Mouse (Mus musculus) heart, embryonic 11.5 days (tissue): ENCODE data around the gene Slc50a1. TPM values are rescaled to one million over a fixed set of nuclear protein-coding genes. Genes with fewer than 3 reads are reported as not detected.

Experiments used
- ATAC-seq: fragments of 200-750 bp; cut with Nextera tagmentation; replicated peaks from 2 replicates; pipeline ENCODE4 v1.8.0; 2017; ENCODE audit warnings: moderate library complexity; ENCODE audit not compliant: insufficient number of reproducible peaks, low FRiP score, low TSS enrichment
- H3K27ac ChIP-seq: fragments of 300-500 bp; sonication (generic); 2 replicates; pipeline ENCODE4 v1.5.1; 2014; ENCODE audit warnings: mild to moderate bottlenecking, low read depth, low read length
- H3K27me3 ChIP-seq: fragments of 300-500 bp; sonication (generic); 2 replicates; pipeline ENCODE4 v1.6.1; 2014; ENCODE audit warnings: mild to moderate bottlenecking, low read length, mixed read lengths; ENCODE audit not compliant: control insufficient read depth, insufficient read depth
- H3K36me3 ChIP-seq: fragments of 300-500 bp; sonication (generic); 2 replicates; pipeline ENCODE4 v1.6.1; 2014; ENCODE audit warnings: mild to moderate bottlenecking, low read length, moderate library complexity, mixed read lengths; ENCODE audit not compliant: control insufficient read depth, insufficient read depth
- H3K4me1 ChIP-seq: fragments of 300-500 bp; sonication (generic); 2 replicates; pipeline ENCODE4 v1.6.1; 2014; ENCODE audit warnings: low read length; ENCODE audit not compliant: control insufficient read depth, insufficient read depth
- H3K4me2 ChIP-seq: fragments of 300-500 bp; sonication (generic); 2 replicates; pipeline ENCODE4 v1.6.1; 2014; ENCODE audit warnings: mild to moderate bottlenecking, moderate library complexity
- H3K4me3 ChIP-seq: fragments of 300-500 bp; sonication (generic); 2 replicates; pipeline ENCODE4 v1.5.1; 2014; ENCODE audit warnings: low read depth, low read length
- H3K9ac ChIP-seq: fragments of 300-500 bp; sonication (generic); 2 replicates; pipeline ENCODE4 v1.6.1; 2014; ENCODE audit warnings: mild to moderate bottlenecking, low read depth, low read length, moderate library complexity
- H3K9me3 ChIP-seq: fragments of 300-500 bp; sonication (generic); replicated peaks from 2 replicates; pipeline ENCODE4 v1.6.1; 2016; ENCODE audit warnings: low read length; ENCODE audit not compliant: control insufficient read depth
- WGBS: fragments of 180-500 bp; shearing (Covaris S2); extraction: QIAGEN DNeasy Blood & Tissue Kit; methylation state at CpG from one replicate; pipeline ENCODE4 v1.1.7; 2014; ENCODE audit not compliant: insufficient replicate concordance; 5-methylcytosine and 5-hydroxymethylcytosine counted together
- microRNA counts: library from miRNA; unstranded; fragments of <30 nt; microRNA quantifications from one replicate; lab custom pipeline; 2015
- microRNA-seq: library from miRNA; unstranded; fragments of <30 nt; microRNA quantifications from one replicate; pipeline ENCODE4, GENCODE M21; 2016; ENCODE audit warnings: borderline number of aligned reads
- polyA plus RNA-seq: library from polyadenylated mRNA; unstranded; fragments of >200 nt; fragmentation: Nextera tagmentation; extraction: Ambion mirVana; gene quantifications from 2 replicates; pipeline ENCODE4 v1.2.1, GENCODE M21; 2014

The Slc50a1 gene
- polyA plus RNA-seq, 1 experiment from 2014 or later, result 40.9 TPM

- Histone ChIP-seq H3K9ac (no peak overlapping the region), H3K9me3 (no peaks in the 10 kb centered on the region), H3K4me1 (peaks cover 9% of the 10 kb centered on the region; the same call in 1 of the 2 replicates), H3K27ac (no peak overlapping the region), H3K4me3 (no peak overlapping the region), H3K27me3 (peaks cover 25% of the 10 kb centered on the region), H3K36me3 (no peaks in the 10 kb centered on the region), H3K4me2 (no peak overlapping the region)
- WGBS, result 73% methylated on average over 11 of the region's 11 CpGs
- ATAC-seq, result no peak
These were observed 45.6 kb downstream of the Slc50a1 start for GRCm38 (mm10) chr3:89224796-89225195.

- Histone ChIP-seq H3K4me1 (0 out of 2 replicates have a peak, but pooled peaks cover 4% of the 10 kb centered on the region), H3K27ac (no peak overlapping the region), H3K9me3 (no peaks in the 10 kb centered on the region), H3K4me3 (no peak overlapping the region), H3K9ac (no peak overlapping the region), H3K36me3 (no peaks in the 10 kb centered on the region), H3K27me3 (peaks cover 13% of the 10 kb centered on the region), H3K4me2 (no peak overlapping the region)
- WGBS, result 78% methylated on average over 5 of the region's 5 CpGs
- ATAC-seq, result no peak
These were observed 49.2 kb downstream of the Slc50a1 start for GRCm38 (mm10) chr3:89221167-89221566.

GRCm38 (mm10) chr3:89219546-89219945 lies 50.8 kb downstream of the Slc50a1 start:
- H3K27me3 ChIP-seq, result no peaks in the 10 kb centered on the region
- ATAC-seq, result no peak
- no peaks in the 10 kb centered on the region for H3K36me3 ChIP-seq
- peaks cover 19% of the 10 kb centered on the region for H3K4me1 ChIP-seq
- H3K27ac ChIP-seq, result no peak overlapping the region
- 25% methylated on average over 8 of the region's 8 CpGs for WGBS
- H3K9me3 ChIP-seq, result no peaks in the 10 kb centered on the region
- no peak overlapping the region for H3K4me2 ChIP-seq
- no peak overlapping the region for H3K9ac ChIP-seq
- H3K4me3 ChIP-seq, result no peak overlapping the region

- H3K27me3 ChIP-seq, result no peaks in the 10 kb centered on the region
- H3K4me1 ChIP-seq, result peaks cover 20% of the 10 kb centered on the region
- H3K27ac ChIP-seq, result no peak overlapping the region
- no peaks in the 10 kb centered on the region for H3K36me3 ChIP-seq
- no peaks in the 10 kb centered on the region for H3K9me3 ChIP-seq
- no peak overlapping the region for H3K4me2 ChIP-seq
- no peak overlapping the region for H3K4me3 ChIP-seq
- no peak for ATAC-seq
- 79% methylated on average over 1 of the region's 1 CpGs for WGBS
- H3K9ac ChIP-seq, result no peak overlapping the region
These were observed 52.1 kb downstream of the Slc50a1 start for GRCm38 (mm10) chr3:89218271-89218670.

MicroRNAs within 50 kb of the gene (microRNA counts, 519-probe panel; counts per million panel counts)
- microRNA mmu-miR-92b (lab: Ali Mortazavi, UCI), result 32.2 counts per million

Small RNA genes lying within 50 kb of the gene (microRNA-seq; reads per million reads assigned to microRNA genes)
- gene Mir92b, result 219 reads per million, percentile 71 among the genes with 10 or more reads in this experiment

Other genes with a start within 250 kb of the Slc50a1 start
- gene Rusc1, start 177.3 kb downstream of the Slc50a1 start, polyA plus RNA-seq, result 7.9 TPM in 2 replicates
- not detected in 2 replicates for gene Gm43738, start 169.5 kb downstream of the Slc50a1 start, polyA plus RNA-seq
- gene Fdps, start 168.6 kb downstream of the Slc50a1 start, polyA plus RNA-seq, result 165 and 178 TPM in 2 replicates
- gene Pklr, start 134.4 kb downstream of the Slc50a1 start, polyA plus RNA-seq, result 5.9 and 8.7 TPM in 2 replicates
- 0.13 and 0.58 TPM in 2 replicates for gene Hcn3, start 110.4 kb downstream of the Slc50a1 start, polyA plus RNA-seq
- gene Clk2, start 105.8 kb downstream of the Slc50a1 start, polyA plus RNA-seq, result 18.7 and 20.1 TPM in 2 replicates
- gene Scamp3, start 93.1 kb downstream of the Slc50a1 start, polyA plus RNA-seq, result 82.8 and 88.3 TPM in 2 replicates
- 11.9 and 13.7 TPM in 2 replicates for gene Fam189b, start 87.4 kb downstream of the Slc50a1 start, polyA plus RNA-seq
- 33.3 and 39.9 TPM in 2 replicates for gene Gba, start 67.6 kb downstream of the Slc50a1 start, polyA plus RNA-seq
- gene Thbs3, start 55.4 kb downstream of the Slc50a1 start, polyA plus RNA-seq, result 6.9 and 12.4 TPM in 2 replicates
- gene Mtx1, start 43.5 kb downstream of the Slc50a1 start, polyA plus RNA-seq, result 144 and 145 TPM in 2 replicates
- 0.21 and 0.53 TPM in 2 replicates for gene Muc1, start 41.5 kb downstream of the Slc50a1 start, polyA plus RNA-seq
- gene Krtcap2, start 24.6 kb downstream of the Slc50a1 start, polyA plus RNA-seq, result 248 and 274 TPM in 2 replicates
- gene Trim46, start 24.3 kb downstream of the Slc50a1 start, polyA plus RNA-seq, result 0.56 and 1.1 TPM in 2 replicates
- gene Dpm3, start 11.2 kb downstream of the Slc50a1 start, polyA plus RNA-seq, result 83.1 and 94.1 TPM in 2 replicates
- gene Efna1, start 10.6 kb upstream of the Slc50a1 start, polyA plus RNA-seq, result 29.9 and 33.0 TPM in 2 replicates
- 1.9 TPM in 2 replicates for gene Efna3, start 52.4 kb upstream of the Slc50a1 start, polyA plus RNA-seq
- 9.3 and 10.2 TPM in 2 replicates for gene Efna4, start 67.5 kb upstream of the Slc50a1 start, polyA plus RNA-seq
- 23.3 and 25.9 TPM in 2 replicates for gene Adam15, start 79.4 kb upstream of the Slc50a1 start, polyA plus RNA-seq
- gene Dcst2, start 91.4 kb upstream of the Slc50a1 start, polyA plus RNA-seq, result 0.07 TPM in 1 of 2 replicates, not detected in the other
- gene Dcst1, start 94.7 kb upstream of the Slc50a1 start, polyA plus RNA-seq, result 0.17 and 0.21 TPM in 2 replicates
- 1.2 and 2.2 TPM in 2 replicates for gene Zbtb7b, start 124.2 kb upstream of the Slc50a1 start, polyA plus RNA-seq
- gene Lenep, start 132.2 kb upstream of the Slc50a1 start, polyA plus RNA-seq, result not detected in 2 replicates
- 33.7 and 34.2 TPM in 2 replicates for gene Flad1, start 141.3 kb upstream of the Slc50a1 start, polyA plus RNA-seq
- gene Cks1b, start 147.8 kb upstream of the Slc50a1 start, polyA plus RNA-seq, result 399 and 411 TPM in 2 replicates
- gene Shc1, start 147.9 kb upstream of the Slc50a1 start, polyA plus RNA-seq, result 42.3 and 51.5 TPM in 2 replicates
- gene Pygo2, start 159.6 kb upstream of the Slc50a1 start, polyA plus RNA-seq, result 31.1 and 33.7 TPM in 2 replicates
- gene Pbxip1, start 166.1 kb upstream of the Slc50a1 start, polyA plus RNA-seq, result 28.6 and 35.9 TPM in 2 replicates
- 50.4 and 57.2 TPM in 2 replicates for gene Pmvk, start 184.0 kb upstream of the Slc50a1 start, polyA plus RNA-seq
- gene Kcnn3, start 249.6 kb upstream of the Slc50a1 start, polyA plus RNA-seq, result 0.73 and 0.99 TPM in 2 replicates